Mouse (Mus musculus): ENCODE data around the gene Stk25. TPM values are rescaled to one million over a fixed set of nuclear protein-coding genes. Genes with fewer than 3 reads are reported as not detected.

Gene Stk25
- polyA plus RNA-seq, 1 experiment from 2014 or later: 192 TPM

DNA sequence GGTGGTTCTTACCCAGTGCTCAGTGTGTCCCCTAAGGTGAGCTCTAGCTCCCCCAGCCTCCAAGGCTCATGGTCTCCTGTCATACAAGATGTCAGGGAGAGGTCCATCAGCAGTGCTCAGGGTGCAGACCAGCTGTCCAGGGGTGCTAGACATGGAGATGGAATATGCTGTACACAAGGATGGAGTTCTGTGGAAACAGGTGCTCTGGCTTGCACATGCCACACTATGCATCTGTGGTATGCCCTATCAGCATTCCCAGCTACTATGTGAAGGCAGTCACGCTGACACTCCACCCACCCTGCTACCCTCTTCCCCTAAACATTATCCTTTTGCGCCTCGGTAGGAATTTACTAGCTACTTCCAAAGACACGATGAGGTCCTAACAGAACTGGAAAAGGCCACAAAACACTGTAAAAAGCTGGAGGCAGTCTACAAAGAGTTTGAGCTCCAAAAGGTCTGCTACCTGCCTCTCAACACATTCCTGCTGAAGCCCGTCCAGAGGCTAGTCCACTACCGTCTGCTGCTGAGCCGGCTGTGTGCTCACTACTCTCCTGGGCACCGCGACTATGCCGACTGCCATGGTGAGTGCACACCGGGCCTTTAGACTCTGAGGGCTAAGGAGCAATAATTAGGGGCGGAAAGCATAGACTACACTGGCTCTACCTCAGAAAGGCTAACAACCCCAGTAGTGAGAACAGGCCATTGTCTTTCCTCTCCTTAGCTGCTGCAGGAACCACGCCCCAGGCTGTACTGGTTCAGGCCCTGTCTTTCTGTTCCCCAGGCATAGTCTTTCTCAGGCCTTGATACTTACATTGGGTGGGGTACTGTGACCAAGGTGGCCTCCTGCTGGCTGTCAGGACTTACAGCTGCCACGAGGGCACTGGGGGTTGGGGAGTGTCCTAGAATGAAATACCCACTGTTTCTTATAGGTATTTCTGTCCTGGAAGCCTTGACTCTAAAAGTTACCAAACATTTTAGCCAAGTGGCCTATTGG, 51.1 kb downstream of the Stk25 start:
- H3K27ac ChIP-seq (ENCODE audit: low read depth, low read length): no peak overlapping the region
- H3K4me1 ChIP-seq (ENCODE audit: control insufficient read depth, insufficient read depth, low read length): no peaks in the 10 kb centered on the region
- no peak overlapping the region for H3K4me2 ChIP-seq (replicated peaks; ENCODE audit: low read depth, low read length)
- H3K9ac ChIP-seq (ENCODE audit: low read depth, low read length): no peak overlapping the region
- 80% methylated on average over 14 of the region's 14 CpGs for WGBS
- no peaks in the 10 kb centered on the region for H3K27me3 ChIP-seq (ENCODE audit: control insufficient read depth, insufficient read depth, low read length)
- no peak overlapping the region for H3K4me3 ChIP-seq (ENCODE audit: low read length)
- no peak for ATAC-seq (ENCODE audit: low FRiP score, low TSS enrichment)
- no peaks in the 10 kb centered on the region for H3K36me3 ChIP-seq (ENCODE audit: control insufficient read depth, insufficient read depth, low read length)
- no peaks in the 10 kb centered on the region for H3K9me3 ChIP-seq (ENCODE audit: control insufficient read depth, low read length)

- Histone ChIP-seq H3K4me2 (replicated peaks; ENCODE audit: low read depth, low read length) (no peak overlapping the region), H3K9me3 (ENCODE audit: control insufficient read depth, low read length) (no peaks in the 10 kb centered on the region), H3K36me3 (ENCODE audit: control insufficient read depth, insufficient read depth, low read length) (no peaks in the 10 kb centered on the region), H3K9ac (ENCODE audit: low read depth, low read length) (no peak overlapping the region), H3K27ac (ENCODE audit: low read depth, low read length) (no peak overlapping the region), H3K27me3 (ENCODE audit: control insufficient read depth, insufficient read depth, low read length) (no peaks in the 10 kb centered on the region), H3K4me3 (ENCODE audit: low read length) (no peak overlapping the region), H3K4me1 (ENCODE audit: control insufficient read depth, insufficient read depth, low read length) (no peaks in the 10 kb centered on the region)
- WGBS: 93% methylated on average over 12 of the region's 12 CpGs
- ATAC-seq (ENCODE audit: low FRiP score, low TSS enrichment): no peak
Measured at GRCm38 (mm10) chr1:93603921-93604320, 54.5 kb downstream of the Stk25 start.

DNA sequence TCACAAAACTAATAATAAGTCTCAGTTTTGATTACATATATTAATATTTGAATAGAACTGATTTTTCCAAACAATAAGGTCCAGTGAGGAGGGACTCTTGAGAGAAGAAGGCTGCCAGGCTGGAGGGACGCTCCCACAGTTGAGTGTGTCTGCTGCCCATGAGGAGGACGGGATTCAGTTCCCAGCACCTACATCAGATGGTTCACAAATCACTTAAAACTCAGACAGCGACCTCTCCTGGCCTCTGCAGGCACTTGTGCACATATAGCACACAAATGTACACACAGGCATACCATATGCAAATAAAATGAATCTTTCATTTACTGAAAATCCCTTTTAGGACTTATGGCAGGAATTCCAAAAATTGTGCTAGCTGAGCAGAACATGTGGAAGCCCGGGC, 55.5 kb downstream of the Stk25 start:
- no peak overlapping the region for H3K27ac ChIP-seq (ENCODE audit: low read depth, low read length)
- no peaks in the 10 kb centered on the region for H3K4me1 ChIP-seq (ENCODE audit: control insufficient read depth, insufficient read depth, low read length)
- ATAC-seq (ENCODE audit: low FRiP score, low TSS enrichment): no peak
- H3K27me3 ChIP-seq (ENCODE audit: control insufficient read depth, insufficient read depth, low read length): no peaks in the 10 kb centered on the region
- 81% methylated on average over 4 of the region's 4 CpGs for WGBS
- H3K9me3 ChIP-seq (ENCODE audit: control insufficient read depth, low read length): no peaks in the 10 kb centered on the region
- no peak overlapping the region for H3K4me3 ChIP-seq (ENCODE audit: low read length)
- no peak overlapping the region for H3K4me2 ChIP-seq (replicated peaks; ENCODE audit: low read depth, low read length)
- H3K9ac ChIP-seq (ENCODE audit: low read depth, low read length): no peak overlapping the region
- H3K36me3 ChIP-seq (ENCODE audit: control insufficient read depth, insufficient read depth, low read length): no peaks in the 10 kb centered on the region

- Histone ChIP-seq H3K9me3 (ENCODE audit: control insufficient read depth, low read length) (no peaks in the 10 kb centered on the region), H3K9ac (ENCODE audit: low read depth, low read length) (no peak overlapping the region), H3K36me3 (ENCODE audit: control insufficient read depth, insufficient read depth, low read length) (no peaks in the 10 kb centered on the region), H3K27ac (ENCODE audit: low read depth, low read length) (no peak overlapping the region), H3K4me2 (replicated peaks; ENCODE audit: low read depth, low read length) (no peak overlapping the region), H3K27me3 (ENCODE audit: control insufficient read depth, insufficient read depth, low read length) (no peaks in the 10 kb centered on the region), H3K4me3 (ENCODE audit: low read length) (no peak overlapping the region), H3K4me1 (ENCODE audit: control insufficient read depth, insufficient read depth, low read length) (no peaks in the 10 kb centered on the region)
- WGBS: 81% methylated on average over 6 of the region's 6 CpGs
- ATAC-seq (ENCODE audit: low FRiP score, low TSS enrichment): no peak
Measured at GRCm38 (mm10) chr1:93595916-93596315, 62.5 kb downstream of the Stk25 start.

GRCm38 (mm10) chr1:93593960-93594359, 64.5 kb downstream of the Stk25 start:
- Histone ChIP-seq H3K9ac (ENCODE audit: low read depth, low read length) (no peak overlapping the region), H3K4me3 (ENCODE audit: low read length) (no peak overlapping the region), H3K4me1 (ENCODE audit: control insufficient read depth, insufficient read depth, low read length) (no peaks in the 10 kb centered on the region), H3K27ac (ENCODE audit: low read depth, low read length) (no peak overlapping the region), H3K36me3 (ENCODE audit: control insufficient read depth, insufficient read depth, low read length) (no peaks in the 10 kb centered on the region), H3K4me2 (replicated peaks; ENCODE audit: low read depth, low read length) (no peak overlapping the region), H3K9me3 (ENCODE audit: control insufficient read depth, low read length) (no peaks in the 10 kb centered on the region), H3K27me3 (ENCODE audit: control insufficient read depth, insufficient read depth, low read length) (no peaks in the 10 kb centered on the region)
- ATAC-seq (ENCODE audit: low FRiP score, low TSS enrichment): no peak

GRCm38 (mm10) chr1:93588346-93588745, 70.1 kb downstream of the Stk25 start:
- no peaks in the 10 kb centered on the region for H3K27me3 ChIP-seq (ENCODE audit: control insufficient read depth, insufficient read depth, low read length)
- no peaks in the 10 kb centered on the region for H3K9me3 ChIP-seq (ENCODE audit: control insufficient read depth, low read length)
- no peaks in the 10 kb centered on the region for H3K36me3 ChIP-seq (ENCODE audit: control insufficient read depth, insufficient read depth, low read length)
- no peak overlapping the region for H3K27ac ChIP-seq (ENCODE audit: low read depth, low read length)
- no peaks in the 10 kb centered on the region for H3K4me1 ChIP-seq (ENCODE audit: control insufficient read depth, insufficient read depth, low read length)
- H3K4me2 ChIP-seq (replicated peaks; ENCODE audit: low read depth, low read length): no peak overlapping the region
- ATAC-seq (ENCODE audit: low FRiP score, low TSS enrichment): no peak
- no peak overlapping the region for H3K9ac ChIP-seq (ENCODE audit: low read depth, low read length)
- 64% methylated on average over 3 of the region's 3 CpGs for WGBS
- no peak overlapping the region for H3K4me3 ChIP-seq (ENCODE audit: low read length)

GRCm38 (mm10) chr1:93581545-93581944, 76.9 kb downstream of the Stk25 start:
- Histone ChIP-seq H3K4me2 (replicated peaks; ENCODE audit: low read depth, low read length) (no peak overlapping the region), H3K27me3 (ENCODE audit: control insufficient read depth, insufficient read depth, low read length) (no peaks in the 10 kb centered on the region), H3K36me3 (ENCODE audit: control insufficient read depth, insufficient read depth, low read length) (peaks cover 12% of the 10 kb centered on the region), H3K4me3 (ENCODE audit: low read length) (no peak overlapping the region), H3K9ac (ENCODE audit: low read depth, low read length) (no peak overlapping the region), H3K4me1 (ENCODE audit: control insufficient read depth, insufficient read depth, low read length) (no peaks in the 10 kb centered on the region), H3K9me3 (ENCODE audit: control insufficient read depth, low read length) (no peaks in the 10 kb centered on the region), H3K27ac (ENCODE audit: low read depth, low read length) (no peak overlapping the region)
- 97% methylated on average over 7 of the region's 7 CpGs for WGBS
- ATAC-seq (ENCODE audit: low FRiP score, low TSS enrichment): no peak

- H3K9ac ChIP-seq (ENCODE audit: low read depth, low read length): no peak overlapping the region
- 78% methylated on average over 4 of the region's 4 CpGs for WGBS
- no peaks in the 10 kb centered on the region for H3K4me1 ChIP-seq (ENCODE audit: control insufficient read depth, insufficient read depth, low read length)
- H3K27ac ChIP-seq (ENCODE audit: low read depth, low read length): no peak overlapping the region
- H3K4me2 ChIP-seq (replicated peaks; ENCODE audit: low read depth, low read length): no peak overlapping the region
- H3K9me3 ChIP-seq (ENCODE audit: control insufficient read depth, low read length): no peaks in the 10 kb centered on the region
- H3K36me3 ChIP-seq (ENCODE audit: control insufficient read depth, insufficient read depth, low read length): peaks cover 12% of the 10 kb centered on the region
- ATAC-seq (ENCODE audit: low FRiP score, low TSS enrichment): no peak
- no peak overlapping the region for H3K4me3 ChIP-seq (ENCODE audit: low read length)
- H3K27me3 ChIP-seq (ENCODE audit: control insufficient read depth, insufficient read depth, low read length): no peaks in the 10 kb centered on the region
Measured at GRCm38 (mm10) chr1:93577861-93578260, 80.6 kb downstream of the Stk25 start.

- Histone ChIP-seq H3K4me1 (ENCODE audit: control insufficient read depth, insufficient read depth, low read length) (no peaks in the 10 kb centered on the region), H3K27me3 (ENCODE audit: control insufficient read depth, insufficient read depth, low read length) (no peaks in the 10 kb centered on the region), H3K9me3 (ENCODE audit: control insufficient read depth, low read length) (no peaks in the 10 kb centered on the region), H3K4me2 (replicated peaks; ENCODE audit: low read depth, low read length) (no peak overlapping the region), H3K4me3 (ENCODE audit: low read length) (no peak overlapping the region), H3K27ac (ENCODE audit: low read depth, low read length) (no peak overlapping the region), H3K9ac (ENCODE audit: low read depth, low read length) (no peak overlapping the region), H3K36me3 (ENCODE audit: control insufficient read depth, insufficient read depth, low read length) (peaks cover 12% of the 10 kb centered on the region)
- ATAC-seq (ENCODE audit: low FRiP score, low TSS enrichment): no peak
- 81% methylated on average over 3 of the region's 3 CpGs for WGBS
Measured at GRCm38 (mm10) chr1:93577066-93577465, 81.4 kb downstream of the Stk25 start.
